Mouse (Mus musculus): ENCODE measurements at regions not wholly inside any gene's neighbourhood (a gene's known extent, or its start where the extent isn't known, plus 50 kb on each side); places are given as distances from the start of the nearest gene placed in this dataset.

GRCm38 (mm10) chr8:44838431-44838830, 96.8 kb upstream of the Fat1 start:
- TF ChIP-seq CTCF (IDR thresholded peaks at IDR 0.05; ENCODE audit: low read depth), result no peak
- TF ChIP-seq EP300 (optimal IDR thresholded peaks at IDR 0.05), result no peak
